Mouse (Mus musculus) hindlimb bud, embryonic 11.5 days (tissue): ENCODE measurements at regions not wholly inside any gene's neighbourhood (a gene's known extent, or its start where the extent isn't known, plus 50 kb on each side); places are given as distances from the start of the nearest gene placed in this dataset.
"Not testable (repeated sequence)": the region's sequence is repeated elsewhere in the genome, so short reads cannot be mapped to it uniquely, and the experiment has no call there.

Source experiments
- DNase-seq: peaks from one replicate; pipeline ENCODE4 v3.0.0-alpha.2; 2012; ENCODE audit warnings: low read depth, low spot score; ENCODE audit errors: extremely low spot score

- no peak for DNase-seq
Measured at GRCm38 (mm10) chr4:143055371-143055770, 157.4 kb downstream of the Prdm2 start.

- no peak for DNase-seq
Measured at GRCm38 (mm10) chr4:143053029-143053428, 159.8 kb downstream of the Prdm2 start.

GRCm38 (mm10) chr4:143051205-143051604 is 161.6 kb downstream of the Prdm2 start:
- no peak for DNase-seq

GRCm38 (mm10) chr4:143045245-143045644 is 167.6 kb downstream of the Prdm2 start:
- no peak for DNase-seq

GRCm38 (mm10) chr4:143042806-143043205 is 170.0 kb downstream of the Prdm2 start:
- no peak for DNase-seq

GRCm38 (mm10) chr4:143038626-143039025 is 174.2 kb downstream of the Prdm2 start:
- no peak for DNase-seq

- DNase-seq: no peak
Measured at GRCm38 (mm10) chr4:143036704-143037103, 176.1 kb downstream of the Prdm2 start.

GRCm38 (mm10) chr4:143035089-143035488 is 177.7 kb downstream of the Prdm2 start:
- DNase-seq: not testable (repeated sequence)

GRCm38 (mm10) chr4:143034324-143034723 is 178.5 kb downstream of the Prdm2 start:
- DNase-seq: not testable (repeated sequence)

- DNase-seq: not testable (repeated sequence)
Measured at GRCm38 (mm10) chr4:143029813-143030212, 183.0 kb downstream of the Prdm2 start.

GRCm38 (mm10) chr4:143027292-143027691 is 185.5 kb downstream of the Prdm2 start:
- DNase-seq: peak; percentile 42

- no peak for DNase-seq
Measured at GRCm38 (mm10) chr4:143021242-143021881, 191.4 kb downstream of the Prdm2 start.

GRCm38 (mm10) chr4:143020658-143021057 is 192.1 kb downstream of the Prdm2 start:
- no peak for DNase-seq

- no peak for DNase-seq
Measured at GRCm38 (mm10) chr4:143012900-143013299, 199.9 kb downstream of the Prdm2 start.

- no peak for DNase-seq
Measured at GRCm38 (mm10) chr4:143001961-143002360, 210.8 kb downstream of the Prdm2 start.

GRCm38 (mm10) chr4:143001486-143001885 is 211.3 kb downstream of the Prdm2 start:
- DNase-seq: no peak

- no peak for DNase-seq
Measured at GRCm38 (mm10) chr4:142996406-142996805, 216.4 kb downstream of the Prdm2 start.

- no peak for DNase-seq
Measured at GRCm38 (mm10) chr4:142991401-142991800, 221.4 kb downstream of the Prdm2 start.

GRCm38 (mm10) chr4:142989175-142989574 is 223.6 kb downstream of the Prdm2 start:
- no peak for DNase-seq

GRCm38 (mm10) chr4:142983295-142983624 is 229.5 kb downstream of the Prdm2 start:
- DNase-seq: no peak

- DNase-seq: no peak
Measured at GRCm38 (mm10) chr4:142982585-142983294, 230.1 kb downstream of the Prdm2 start.

GRCm38 (mm10) chr4:142975620-142976019 is 237.2 kb downstream of the Prdm2 start:
- no peak for DNase-seq

GRCm38 (mm10) chr4:142970040-142970439 is 242.8 kb downstream of the Prdm2 start:
- DNase-seq: no peak
